Mouse (Mus musculus) forebrain, postnatal 0 days (tissue): Measurements from ENCODE around the gene Pam16. TPM values are rescaled to one million over a fixed set of nuclear protein-coding genes. Genes with fewer than 3 reads are reported as not detected.
A peak's percentile ranks its signal among the peaks of the same experiment; 100 is the strongest.

Experiments used
- ATAC-seq: fragments of 200-750 bp; cut with Nextera tagmentation; 2 replicates; pipeline ENCODE4 v1.8.0; 2017; ENCODE audit warnings: mild to moderate bottlenecking, moderate library complexity
- DNase-seq: peaks from one replicate; pipeline ENCODE4 v3.0.0-alpha.2; 2015
- H3K27ac ChIP-seq: fragments of 300-500 bp; sonication (generic); 2 replicates; pipeline ENCODE4 v1.5.1; 2014; ENCODE audit warnings: low read depth, mild to moderate bottlenecking, antibody characterized with exemption, low read length, moderate library complexity, mixed read lengths
- H3K27me3 ChIP-seq: fragments of 300-500 bp; sonication (generic); 2 replicates; pipeline ENCODE4 v1.6.1; 2014; ENCODE audit warnings: mild to moderate bottlenecking, low read length, mixed read lengths; ENCODE audit not compliant: insufficient read depth
- H3K36me3 ChIP-seq: fragments of 300-500 bp; sonication (generic); 2 replicates; pipeline ENCODE4 v1.6.1; 2014; ENCODE audit warnings: mild to moderate bottlenecking, moderate library complexity; ENCODE audit not compliant: insufficient read depth
- H3K4me1 ChIP-seq: fragments of 300-500 bp; sonication (generic); 2 replicates; pipeline ENCODE4 v1.6.1; 2014; ENCODE audit warnings: antibody characterized with exemption; ENCODE audit not compliant: insufficient read depth
- H3K4me2 ChIP-seq: fragments of 300-500 bp; sonication (generic); 2 replicates; pipeline ENCODE4 v1.6.1; 2014; ENCODE audit warnings: low read depth, mild to moderate bottlenecking, moderate library complexity
- H3K4me3 ChIP-seq: fragments of 300-500 bp; sonication (generic); 2 replicates; pipeline ENCODE4 v1.5.1; 2014; ENCODE audit warnings: low read depth, low read length, mixed read lengths
- H3K9ac ChIP-seq: fragments of 300-500 bp; sonication (generic); 2 replicates; pipeline ENCODE4 v1.6.1; 2014; ENCODE audit warnings: mild to moderate bottlenecking
- H3K9me3 ChIP-seq: fragments of 300-500 bp; sonication (generic); 2 replicates; pipeline ENCODE4 v1.6.1; 2016; ENCODE audit warnings: low read length
- CTCF ChIP-seq: sonication (generic); IDR thresholded peaks from 2 replicates; pipeline ENCODE4 v1.5.1; 2016; ENCODE audit warnings: antibody characterized with exemption, control low read depth, low read depth
- WGBS: fragments of 180-500 bp; shearing (Covaris S2); extraction: QIAGEN DNeasy Blood & Tissue Kit; methylation state at CpG from one replicate; pipeline ENCODE4 v1.1.7; 2014; 5-methylcytosine and 5-hydroxymethylcytosine counted together
- polyA plus RNA-seq: library from polyadenylated mRNA; unstranded; fragments of >200 nt; fragmentation: Nextera tagmentation; extraction: Ambion mirVana; gene quantifications from 2 replicates; pipeline ENCODE4 v1.2.1, GENCODE M21; 2015
- total RNA-seq: library from RNA; depleted of rRNA; stranded (reverse); fragments of >200 nt; gene quantifications from 2 replicates; pipeline ENCODE4 v1.2.3, GENCODE M21; 2014

Pam16 gene
- total and polyA plus RNA-seq, 2 experiments from 2014 or later = 54.5 to 138 TPM

- Histone ChIP-seq H3K9me3 (no peaks in the 10 kb centered on the region), H3K4me1 (peaks cover 27% of the 10 kb centered on the region), H3K27me3 (no peaks in the 10 kb centered on the region), H3K27ac (no peak overlapping the region), H3K4me2 (no peak overlapping the region), H3K4me3 (no peak overlapping the region), H3K9ac (no peak overlapping the region), H3K36me3 (no peaks in the 10 kb centered on the region)
- ATAC-seq = no peak
- 25% methylated on average over 6 of the region's 6 CpGs for WGBS
- no peak for TF ChIP-seq CTCF
- no peak for DNase-seq
These were observed 25.8 kb downstream of the Pam16 start for GRCm38 (mm10) chr16:4598891-4599543.

- no peaks in the 10 kb centered on the region for H3K27me3 ChIP-seq
- DNase-seq = no peak
- H3K4me3 ChIP-seq = no peak overlapping the region
- H3K36me3 ChIP-seq = no peaks in the 10 kb centered on the region
- H3K27ac ChIP-seq = no peak overlapping the region
- WGBS = 76% methylated on average over 5 of the region's 5 CpGs
- no peak for ATAC-seq
- no peak overlapping the region for H3K4me2 ChIP-seq
- peaks cover 28% of the 10 kb centered on the region for H3K4me1 ChIP-seq
- H3K9ac ChIP-seq = no peak overlapping the region
- no peak for TF ChIP-seq CTCF
- no peaks in the 10 kb centered on the region for H3K9me3 ChIP-seq
These were observed 26.7 kb downstream of the Pam16 start for GRCm38 (mm10) chr16:4598041-4598440.

GRCm38 (mm10) chr16:4597296-4597695 is 27.5 kb downstream of the Pam16 start:
- Histone ChIP-seq H3K9me3 (no peaks in the 10 kb centered on the region), H3K27ac (no peak overlapping the region), H3K4me1 (peaks cover 35% of the 10 kb centered on the region), H3K27me3 (no peaks in the 10 kb centered on the region), H3K4me3 (no peak overlapping the region), H3K36me3 (no peaks in the 10 kb centered on the region), H3K4me2 (peak overlapping the region; percentile 79; the same call in 1 of the 2 replicates), H3K9ac (no peak overlapping the region)
- TF ChIP-seq CTCF = no peak
- 61% methylated on average over 7 of the region's 7 CpGs for WGBS
- no peak for ATAC-seq
- DNase-seq = no peak

- WGBS = 35% methylated on average over 2 of the region's 2 CpGs
- no peaks in the 10 kb centered on the region for H3K9me3 ChIP-seq
- H3K36me3 ChIP-seq = no peaks in the 10 kb centered on the region
- no peak overlapping the region for H3K27ac ChIP-seq
- H3K4me2 ChIP-seq = peak overlapping the region; percentile 79
- no peak overlapping the region for H3K4me3 ChIP-seq
- H3K9ac ChIP-seq = no peak overlapping the region
- H3K4me1 ChIP-seq = peaks cover 36% of the 10 kb centered on the region
- no peak for ATAC-seq
- H3K27me3 ChIP-seq = no peaks in the 10 kb centered on the region
- DNase-seq = no peak
- TF ChIP-seq CTCF = no peak
These were observed 28.0 kb downstream of the Pam16 start for GRCm38 (mm10) chr16:4596836-4597235.

- DNase-seq (no peak), ATAC-seq (peak; percentile 4; the same call in 1 of the 2 replicates)
- peaks cover 36% of the 10 kb centered on the region for H3K4me1 ChIP-seq
These were observed 28.6 kb downstream of the Pam16 start for GRCm38 (mm10) chr16:4596141-4596728.

GRCm38 (mm10) chr16:4595527-4595963 is 29.2 kb downstream of the Pam16 start:
- peak overlapping the region; percentile 79 for H3K4me2 ChIP-seq
- peak overlapping the region; percentile 85 for H3K4me3 ChIP-seq
- DNase-seq (no peak), ATAC-seq (no peak; the same call in 1 of the 2 replicates)
- no peaks in the 10 kb centered on the region for H3K9me3 ChIP-seq
- peaks cover 36% of the 10 kb centered on the region for H3K4me1 ChIP-seq
- H3K27me3 ChIP-seq = no peaks in the 10 kb centered on the region
- WGBS = 2% methylated on average over 5 of the region's 5 CpGs
- no peaks in the 10 kb centered on the region for H3K36me3 ChIP-seq
- peak overlapping the region; percentile 76 for H3K9ac ChIP-seq
- TF ChIP-seq CTCF = no peak
- H3K27ac ChIP-seq = peak overlapping the region; percentile 57

More at GRCm38 (mm10) chr16:4596141-4596728, 28.6 kb downstream of the Pam16 start:
- peak overlapping the region; percentile 76 for H3K9ac ChIP-seq
- WGBS = 8% methylated on average over 3 of the region's 3 CpGs
- H3K4me3 ChIP-seq = peak overlapping the region; percentile 85
- H3K27ac ChIP-seq = peak overlapping the region; percentile 57
- no peak for TF ChIP-seq CTCF
- H3K9me3 ChIP-seq = no peaks in the 10 kb centered on the region
- H3K27me3 ChIP-seq = no peaks in the 10 kb centered on the region
- peak overlapping the region; percentile 79 for H3K4me2 ChIP-seq
- H3K36me3 ChIP-seq = no peaks in the 10 kb centered on the region

GRCm38 (mm10) chr16:4594814-4595526 is 29.8 kb downstream of the Pam16 start:
- Histone ChIP-seq H3K4me3 (peak overlapping the region; percentile 85), H3K9ac (peak overlapping the region; percentile 76), H3K9me3 (no peaks in the 10 kb centered on the region), H3K27ac (peak overlapping the region; percentile 90), H3K27me3 (no peaks in the 10 kb centered on the region), H3K4me1 (peaks cover 36% of the 10 kb centered on the region), H3K36me3 (no peaks in the 10 kb centered on the region), H3K4me2 (peak overlapping the region; percentile 79)
- no peak for TF ChIP-seq CTCF
- ATAC-seq = peak; percentile 57
- WGBS = 2% methylated on average over 39 of the region's 52 CpGs
- peak; percentile 48 for DNase-seq
